Mouse (Mus musculus) intestine, embryonic 14.5 days (tissue): Measurements from ENCODE around the gene Asphd2. TPM values are rescaled to one million over a fixed set of nuclear protein-coding genes. Genes with fewer than 3 reads are reported as not detected.

Experiments used
- ATAC-seq: fragments of 200-750 bp; cut with Nextera tagmentation; replicated peaks from 2 replicates; pipeline ENCODE4 v1.8.0; 2017; ENCODE audit warnings: low read depth, moderate number of reproducible peaks, moderate TSS enrichment, moderate library complexity; ENCODE audit not compliant: low FRiP score, low TSS enrichment
- DNase-seq: peaks from one replicate; pipeline ENCODE4 v3.0.0-alpha.2; 2018; ENCODE audit warnings: low spot score
- H3K27ac ChIP-seq: fragments of 300-500 bp; sonication (generic); 2 replicates; pipeline ENCODE4 v1.5.1; 2014; ENCODE audit warnings: low read depth, mild to moderate bottlenecking, control low read depth
- H3K27me3 ChIP-seq: fragments of 300-500 bp; sonication (generic); replicated peaks from 2 replicates; pipeline ENCODE4 v1.6.1; 2014; ENCODE audit warnings: low read length, control low read depth; ENCODE audit not compliant: control insufficient read depth, insufficient read depth
- H3K36me3 ChIP-seq: fragments of 300-500 bp; sonication (generic); 2 replicates; pipeline ENCODE4 v1.6.1; 2014; ENCODE audit warnings: low read length, control low read depth; ENCODE audit not compliant: control insufficient read depth, insufficient read depth
- H3K4me1 ChIP-seq: fragments of 300-500 bp; sonication (generic); replicated peaks from 2 replicates; pipeline ENCODE4 v1.6.1; 2014; ENCODE audit warnings: low read length, control low read depth, mixed read lengths; ENCODE audit not compliant: control insufficient read depth, insufficient read depth
- H3K4me2 ChIP-seq: fragments of 300-500 bp; sonication (generic); 2 replicates; pipeline ENCODE4 v1.6.1; 2014; ENCODE audit warnings: low read length
- H3K4me3 ChIP-seq: fragments of 300-500 bp; sonication (generic); 2 replicates; pipeline ENCODE4 v1.5.1; 2014; ENCODE audit warnings: low read depth, low read length, control low read depth, mixed read lengths
- H3K9ac ChIP-seq: fragments of 300-500 bp; sonication (generic); 2 replicates; pipeline ENCODE4 v1.6.1; 2014; ENCODE audit warnings: mild to moderate bottlenecking, low read length
- H3K9me3 ChIP-seq: fragments of 300-500 bp; sonication (generic); 2 replicates; pipeline ENCODE4 v1.6.1; 2016; ENCODE audit warnings: low read length, control low read depth; ENCODE audit not compliant: control insufficient read depth
- WGBS: fragments of 180-500 bp; shearing (Covaris S2); extraction: QIAGEN DNeasy Blood & Tissue Kit; methylation state at CpG from one replicate; pipeline ENCODE4 v1.1.7; 2014; 5-methylcytosine and 5-hydroxymethylcytosine counted together
- polyA plus RNA-seq: library from polyadenylated mRNA; unstranded; fragments of >200 nt; fragmentation: Nextera tagmentation; extraction: Ambion mirVana; gene quantifications from 2 replicates; pipeline ENCODE4 v1.2.1, GENCODE M21; 2014

The Asphd2 gene
- polyA plus RNA-seq, 1 experiment from 2014 or later = 9.3 TPM

GRCm38 (mm10) chr5:112356322-112356721, 38.3 kb downstream of the Asphd2 start:
- Histone ChIP-seq H3K4me3 (no peak overlapping the region), H3K9me3 (no peaks in the 10 kb centered on the region), H3K4me2 (no peak overlapping the region), H3K27ac (no peak overlapping the region), H3K36me3 (peaks cover 48% of the 10 kb centered on the region), H3K4me1 (no peaks in the 10 kb centered on the region), H3K9ac (no peak overlapping the region), H3K27me3 (no peaks in the 10 kb centered on the region)
- WGBS = 88% methylated on average over 9 of the region's 9 CpGs
- no peak for ATAC-seq
- no peak for DNase-seq

- Histone ChIP-seq H3K27ac (no peak within 1 kb of the TSS), H3K9ac (no peak within 1 kb of the TSS), H3K4me3 (no peak within 1 kb of the TSS), H3K4me1 (no peaks in the 10 kb centered on the region), H3K9me3 (no peaks in the 10 kb centered on the region), H3K27me3 (no peaks in the 10 kb centered on the region), H3K4me2 (no peak within 1 kb of the TSS), H3K36me3 (peaks cover 49% of the 10 kb centered on the region)
- ATAC-seq = no peak
- no peak for DNase-seq
- WGBS = 60% methylated on average over 13 of the region's 13 CpGs
Measured at GRCm38 (mm10) chr5:112355910-112356309, 38.8 kb downstream of the Asphd2 start, which contains the start of gene Gm6583. TSS of gene Gm6583 (minus strand) at chr5:112356033.

GRCm38 (mm10) chr5:112355493-112355892, 39.2 kb downstream of the Asphd2 start:
- H3K4me1 ChIP-seq = no peaks in the 10 kb centered on the region
- H3K9me3 ChIP-seq = no peaks in the 10 kb centered on the region
- no peaks in the 10 kb centered on the region for H3K27me3 ChIP-seq
- WGBS = 93% methylated on average over 6 of the region's 6 CpGs
- ATAC-seq (no peak), DNase-seq (no peak)
- H3K27ac ChIP-seq = no peak overlapping the region
- no peak overlapping the region for H3K9ac ChIP-seq
- H3K36me3 ChIP-seq = peaks cover 54% of the 10 kb centered on the region
- no peak overlapping the region for H3K4me2 ChIP-seq
- H3K4me3 ChIP-seq = no peak overlapping the region

GRCm38 (mm10) chr5:112349169-112349568, 45.5 kb downstream of the Asphd2 start:
- DNase-seq (no peak), ATAC-seq (no peak)
- WGBS = 93% methylated on average over 8 of the region's 8 CpGs
- H3K27me3 ChIP-seq = no peaks in the 10 kb centered on the region
- peaks cover 69% of the 10 kb centered on the region for H3K36me3 ChIP-seq
- H3K9ac ChIP-seq = no peak overlapping the region
- H3K4me1 ChIP-seq = peaks cover 7% of the 10 kb centered on the region; the same call in 1 of the 2 replicates
- no peak overlapping the region for H3K4me3 ChIP-seq
- H3K4me2 ChIP-seq = no peak overlapping the region
- H3K27ac ChIP-seq = no peak overlapping the region
- no peaks in the 10 kb centered on the region for H3K9me3 ChIP-seq

GRCm38 (mm10) chr5:112346211-112346965, 48.3 kb downstream of the Asphd2 start:
- Histone ChIP-seq H3K9me3 (no peaks in the 10 kb centered on the region), H3K36me3 (peaks cover 45% of the 10 kb centered on the region), H3K27me3 (no peaks in the 10 kb centered on the region), H3K27ac (no peak overlapping the region), H3K4me2 (peak overlapping the region; percentile 36; the same call in 1 of the 2 replicates), H3K4me3 (no peak overlapping the region), H3K9ac (0 out of 2 replicates have a peak overlapping the region, but pooled peaks have one; percentile 10), H3K4me1 (peaks cover 21% of the 10 kb centered on the region; the same call in 1 of the 2 replicates)
- ATAC-seq = no peak
- DNase-seq = no peak
- WGBS = 80% methylated on average over 16 of the region's 16 CpGs

GRCm38 (mm10) chr5:112344092-112344960, 50.3 kb downstream of the Asphd2 start:
- WGBS = 74% methylated on average over 6 of the region's 6 CpGs
- DNase-seq (no peak), ATAC-seq (peak; percentile 52; the same call in 1 of the 2 replicates)
- Histone ChIP-seq H3K36me3 (peaks cover 42% of the 10 kb centered on the region), H3K9ac (no peak overlapping the region), H3K4me3 (no peak overlapping the region), H3K9me3 (no peaks in the 10 kb centered on the region), H3K4me1 (peaks cover 21% of the 10 kb centered on the region; the same call in 1 of the 2 replicates), H3K4me2 (peak overlapping the region; percentile 76), H3K27me3 (no peaks in the 10 kb centered on the region), H3K27ac (peak overlapping the region; percentile 70)

- Histone ChIP-seq H3K27ac (peak overlapping the region; percentile 70), H3K4me1 (peaks cover 21% of the 10 kb centered on the region; the same call in 1 of the 2 replicates), H3K4me2 (peak overlapping the region; percentile 76), H3K9me3 (no peaks in the 10 kb centered on the region), H3K4me3 (peak overlapping the region; percentile 71), H3K9ac (peak overlapping the region; percentile 89), H3K36me3 (peaks cover 46% of the 10 kb centered on the region), H3K27me3 (no peaks in the 10 kb centered on the region)
- ATAC-seq = peak; percentile 52
- no peak for DNase-seq
- 0% methylated on average over 24 of the region's 24 CpGs for WGBS
Measured at GRCm38 (mm10) chr5:112343205-112343595, 51.5 kb downstream of the Asphd2 start.

GRCm38 (mm10) chr5:112342463-112343204, 52.0 kb downstream of the Asphd2 start, which contains the start of the genes Srrd and Hps4:
TSS of gene Srrd (minus strand) at chr5:112343040.
TSS of gene Hps4 (plus strand) at chr5:112343083.
- peak within 1 kb of the TSS; percentile 76 for H3K4me2 ChIP-seq
- peak within 1 kb of the TSS; percentile 70 for H3K27ac ChIP-seq
- no peaks in the 10 kb centered on the region for H3K9me3 ChIP-seq
- no peaks in the 10 kb centered on the region for H3K27me3 ChIP-seq
- H3K9ac ChIP-seq = peak within 1 kb of the TSS; percentile 89
- peak; percentile 97 for DNase-seq
- peaks cover 21% of the 10 kb centered on the region; the same call in 1 of the 2 replicates for H3K4me1 ChIP-seq
- H3K36me3 ChIP-seq = peaks cover 46% of the 10 kb centered on the region
- H3K4me3 ChIP-seq = peak within 1 kb of the TSS; percentile 71
- peak; percentile 56; the same call in 1 of the 2 replicates for ATAC-seq
- 2% methylated on average over 63 of the region's 64 CpGs for WGBS
